Comparison of ENCODE assay signal across 8 mouse cellular contexts in genomic region chr2:167421330-167422149, GRCm38 (mm10). TPM values are rescaled to one million over a fixed set of nuclear protein-coding genes. Genes with fewer than 3 reads are reported as not detected.
DNase-seq lines count a peak whose midpoint lies in the region; ATAC-seq and TF ChIP-seq lines count a peak whose summit lies in the region.

Slc9a8 (plus strand) TSS chr2:167421712.

- CTCF ChIA-PET in Patski (lab: Charles Lee) = interaction anchor here (0.7 kb wide), 1 partner anchor 127 kb away, joined by 3 read pairs; no protein-coding TSS in a partner anchor

- no peaks in the 10 kb centered on the region for H3K9me3 ChIP-seq in hindbrain, embryonic 15.5 days

- H3K27ac ChIP-seq in hindbrain, embryonic 15.5 days (replicated peaks) = peak within 1 kb of the TSS; percentile 99

- ATAC-seq in Patski = peak; percentile 73
- ATAC-seq in hindbrain, embryonic 15.5 days (ENCODE audit: low FRiP score, low read depth) = peak; percentile 98

- peak within 1 kb of the TSS; percentile 83 for H3K4me2 ChIP-seq in hindbrain, embryonic 15.5 days

- H3K4me1 ChIP-seq in hindbrain, embryonic 15.5 days (replicated peaks) = peaks cover 24% of the 10 kb centered on the region

- H3K36me3 ChIP-seq in hindbrain, embryonic 15.5 days = peaks cover 19% of the 10 kb centered on the region

- peak; percentile 80 for DNase-seq in Patski (ENCODE audit: low read depth, low spot score)
- peak; percentile 96 to 97 for DNase-seq in cerebellum, postnatal 25 days
- DNase-seq in frontal cortex, postnatal 36 days (ENCODE audit: low spot score in 2 of 2) = peak; percentile 93
- peak; percentile 86 for DNase-seq in left cerebral cortex, adult 11 months (ENCODE audit: low spot score)
- DNase-seq in lung, postnatal 4 days = peak; percentile 97 to 98
- peak; percentile 82 for DNase-seq in retina, postnatal 7 days (ENCODE audit: low read depth, low spot score)
- DNase-seq in urinary bladder, adult 2 months (ENCODE audit: low spot score) = peak; percentile 95

- H3K9ac ChIP-seq in hindbrain, embryonic 15.5 days = peak within 1 kb of the TSS; percentile 93

- H3K27me3 ChIP-seq in Patski = no peaks in the 10 kb centered on the region
- H3K27me3 ChIP-seq in hindbrain, embryonic 15.5 days = no peaks in the 10 kb centered on the region

- WGBS in hindbrain, embryonic 15.5 days = under 1% methylated on average over 65 of the region's 66 CpGs

- peak within 1 kb of the TSS; percentile 79 for H3K4me3 ChIP-seq in hindbrain, embryonic 15.5 days

- POLR2A ChIA-PET in Patski (lab: Charles Lee) = interaction anchor here (0.6 to 0.8 kb wide), 7 partner anchors 32 to 191 kb away, joined by 3 to 6 read pairs (median 4); no protein-coding TSS in a partner anchor

- in situ Hi-C loops in Patski (cut with MboI; ENCODE audit: low pct_unique_long_range_greater_than_20kb) = loop anchor here (5.0 kb wide), 4 partner anchors 74 to 354 kb away; partner anchors contain the start of gene B4galt5

- TF ChIP-seq CTCF in Patski (IDR thresholded peaks at IDR 0.05) = no peak

RNA-seq across cellular contexts. Expression of gene Slc9a8, which starts in this region (rescaled TPM):
- polyA plus RNA-seq in Patski (2021) = 23.6 TPM
- polyA plus RNA-seq in hindbrain, embryonic 15.5 days (2015; fragmentation: Nextera tagmentation; extraction: Ambion mirVana) = 20.9 TPM in 2 replicates
- polyA plus RNA-seq in urinary bladder, adult 2 months (2012; rRNA removed) = 35.8 and 40.0 TPM in 2 replicates

Comparison
In these comparisons a context has a peak if more than half of its experiments do, and no peak if none do; other contexts are left out.
1. Peak in every context shown above with its lines: DNase-seq, ATAC-seq, H3K4me3 ChIP-seq and H3K27ac ChIP-seq.